Mouse (Mus musculus) heart, adult 2 months (tissue): ENCODE data around the gene Dppa1. TPM values are rescaled to one million over a fixed set of nuclear protein-coding genes. Genes with fewer than 3 reads are reported as not detected.
"Not testable (repeated sequence)": the region's sequence is repeated elsewhere in the genome, so short reads cannot be mapped to it uniquely, and the experiment has no call there.

Source experiments
- DNase-seq, 2 experiments: peaks; one replicate each; pipeline ENCODE4 v3.0.0; 2021
- H3K27ac ChIP-seq: fragments of 200-600 bp; 2 replicates; pipeline ENCODE4 v1.8.1; 2022
- H3K27me3 ChIP-seq: fragments of 200-500 bp; 2 replicates; pipeline ENCODE4 v1.6.1; 2012; ENCODE audit warnings: mild to moderate bottlenecking, low read length, inconsistent platforms, mixed read lengths; ENCODE audit not compliant: control insufficient read depth, insufficient read depth
- H3K36me3 ChIP-seq: fragments of 200-500 bp; 2 replicates; pipeline ENCODE4 v1.6.1; 2012; ENCODE audit warnings: low read length, inconsistent platforms; ENCODE audit not compliant: control insufficient read depth, insufficient read depth
- H3K4me1 ChIP-seq: fragments of 200-500 bp; 2 replicates; pipeline ENCODE4 v1.6.1; 2011; ENCODE audit warnings: low read length; ENCODE audit not compliant: control insufficient read depth, insufficient read depth
- H3K4me3 ChIP-seq: fragments of 200-600 bp; 2 replicates; pipeline ENCODE4 v1.8.1; 2022
- H3K79me2 ChIP-seq: fragments of 200-500 bp; replicated peaks from 2 replicates; pipeline ENCODE4 v1.6.1; 2012; ENCODE audit warnings: mild to moderate bottlenecking, inconsistent platforms, low read length, moderate library complexity, mixed read lengths; ENCODE audit not compliant: control insufficient read depth, insufficient read depth
- H3K9ac ChIP-seq: fragments of 200-500 bp; 2 replicates; pipeline ENCODE4 v1.6.1; 2012; ENCODE audit warnings: low read depth, mild to moderate bottlenecking, control low read depth, inconsistent platforms, low read length, mixed read lengths
- CTCF ChIP-seq: fragments of 200-600 bp; IDR thresholded peaks from 2 replicates; pipeline ENCODE4 v1.8.1; 2022; ENCODE audit warnings: antibody characterized with exemption, mild to moderate bottlenecking, moderate library complexity
- EP300 ChIP-seq: fragments of 200-500 bp; IDR thresholded peaks from 2 replicates; pipeline ENCODE4 v1.6.1; 2011; ENCODE audit warnings: low read depth, low read length, control low read depth; ENCODE audit not compliant: insufficient read depth
- POLR2A ChIP-seq: fragments of 200-500 bp; IDR thresholded peaks from 2 replicates; pipeline ENCODE4 v1.6.1; 2011; ENCODE audit warnings: mild to moderate bottlenecking, low read depth, low read length, control low read depth; ENCODE audit not compliant: insufficient read depth
- WGBS: fragments of 180-500 bp; shearing (Covaris S2); methylation state at CpG from one replicate; pipeline ENCODE4 v1.1.7; 2018; 5-methylcytosine and 5-hydroxymethylcytosine counted together
- intact Hi-C: fragments of 180-260 bp; cut with DNase I; formaldehyde crosslinking; loops from one replicate; pipeline ENCODE4 v1.15.1; 2025
- long read RNA-seq: library from polyadenylated mRNA; stranded (forward); transcript quantifications from one replicate; pipeline ENCODE4 v2.0.0, GENCODE M21; 2021
- polyA plus RNA-seq: library from polyadenylated mRNA; depleted of rRNA; stranded (reverse); fragments of >200 nt; gene quantifications from 2 replicates; pipeline ENCODE4 v1.2.3, GENCODE M21; 2012; rRNA removed
- total RNA-seq, 2 experiments: library from RNA; stranded (reverse); gene quantifications; 2 replicates each; pipeline ENCODE4 v1.2.3; 2021

Gene Dppa1
- total RNA-seq = not detected
- polyA plus RNA-seq = not detected in 2 replicates
- long read RNA-seq = 0 reads

- Histone ChIP-seq H3K36me3 (no peaks in the 10 kb centered on the region), H3K4me1 (no peaks in the 10 kb centered on the region), H3K4me3 (no peak within 1 kb of the TSS), H3K27me3 (no peaks in the 10 kb centered on the region), H3K79me2 (no peaks in the 10 kb centered on the region), H3K9ac (no peak within 1 kb of the TSS), H3K27ac (no peak within 1 kb of the TSS)
- TF ChIP-seq CTCF = no peak
- no peak for TF ChIP-seq EP300
- TF ChIP-seq POLR2A = no peak
- 68% methylated on average over 2 of the region's 2 CpGs for WGBS
- intact Hi-C loops = loop anchor here (10.0 kb wide), 1 partner anchor 1325 kb away; no protein-coding TSS in a partner anchor
- DNase-seq = no peak
These were observed at the start of gene Dppa1 for GRCm38 (mm10) chr11:46629211-46629795. Gene Dppa1, minus strand, starts transcription at chr11:46629261.

GRCm38 (mm10) chr11:46667938-46668337 is 38.9 kb upstream of the Dppa1 start:
- TF ChIP-seq CTCF (no peak), POLR2A (no peak), EP300 (no peak)
- Histone ChIP-seq H3K27me3 (no peaks in the 10 kb centered on the region), H3K9ac (no peak overlapping the region), H3K4me1 (no peaks in the 10 kb centered on the region), H3K27ac (no peak overlapping the region), H3K36me3 (no peaks in the 10 kb centered on the region), H3K4me3 (no peak overlapping the region), H3K79me2 (no peaks in the 10 kb centered on the region)
- no peak for DNase-seq
- WGBS = 58% methylated on average over 2 of the region's 2 CpGs
- intact Hi-C loops = no loop called here

GRCm38 (mm10) chr11:46667105-46667504 is 38.0 kb upstream of the Dppa1 start:
- H3K9ac ChIP-seq = no peak overlapping the region
- WGBS = 94% methylated on average over 3 of the region's 3 CpGs
- intact Hi-C loops = no loop called here
- no peak overlapping the region for H3K4me3 ChIP-seq
- no peaks in the 10 kb centered on the region for H3K36me3 ChIP-seq
- no peaks in the 10 kb centered on the region for H3K79me2 ChIP-seq
- H3K4me1 ChIP-seq = no peaks in the 10 kb centered on the region
- no peak for TF ChIP-seq CTCF
- TF ChIP-seq EP300 = no peak
- TF ChIP-seq POLR2A = no peak
- H3K27ac ChIP-seq = no peak overlapping the region
- no peaks in the 10 kb centered on the region for H3K27me3 ChIP-seq
- no peak for DNase-seq

GRCm38 (mm10) chr11:46665599-46666522 is 36.8 kb upstream of the Dppa1 start:
- DNase-seq = no peak
- Histone ChIP-seq H3K4me3 (no peak overlapping the region), H3K27ac (no peak overlapping the region), H3K79me2 (no peaks in the 10 kb centered on the region), H3K9ac (no peak overlapping the region), H3K4me1 (no peaks in the 10 kb centered on the region), H3K36me3 (no peaks in the 10 kb centered on the region), H3K27me3 (no peaks in the 10 kb centered on the region)
- intact Hi-C loops = no loop called here
- WGBS = 58% methylated on average over 6 of the region's 6 CpGs
- TF ChIP-seq CTCF (peak; percentile 57), EP300 (no peak)

- DNase-seq = no peak
- Histone ChIP-seq H3K9ac (no peak overlapping the region), H3K4me3 (no peak overlapping the region), H3K27ac (no peak overlapping the region), H3K79me2 (no peaks in the 10 kb centered on the region), H3K27me3 (no peaks in the 10 kb centered on the region), H3K4me1 (no peaks in the 10 kb centered on the region), H3K36me3 (no peaks in the 10 kb centered on the region)
- intact Hi-C loops = no loop called here
- TF ChIP-seq POLR2A = no peak
- TF ChIP-seq EP300 = no peak
- no peak for TF ChIP-seq CTCF
- 62% methylated on average over 4 of the region's 4 CpGs for WGBS
These were observed 34.2 kb upstream of the Dppa1 start for GRCm38 (mm10) chr11:46663215-46663614.

- intact Hi-C loops = no loop called here
- TF ChIP-seq POLR2A (no peak), EP300 (no peak), CTCF (no peak)
- Histone ChIP-seq H3K27me3 (no peaks in the 10 kb centered on the region), H3K9ac (no peak overlapping the region), H3K4me3 (no peak overlapping the region), H3K36me3 (no peaks in the 10 kb centered on the region), H3K4me1 (no peaks in the 10 kb centered on the region), H3K79me2 (no peaks in the 10 kb centered on the region), H3K27ac (no peak overlapping the region)
- WGBS = 31% methylated on average over 3 of the region's 3 CpGs
- DNase-seq = no peak
These were observed 23.4 kb upstream of the Dppa1 start for GRCm38 (mm10) chr11:46652476-46652875.

- not testable (repeated sequence) for H3K36me3 ChIP-seq, H3K9ac ChIP-seq, DNase-seq, H3K27ac ChIP-seq, H3K4me1 ChIP-seq, H3K27me3 ChIP-seq, H3K4me3 ChIP-seq, H3K79me2 ChIP-seq
- WGBS = 60% methylated on average over 3 of the region's 3 CpGs
- intact Hi-C loops = loop anchor here (1.0 kb wide), 1 partner anchor 22 kb away; no protein-coding TSS in a partner anchor
These were observed 20.6 kb upstream of the Dppa1 start for GRCm38 (mm10) chr11:46649655-46650054.
